Mouse (Mus musculus): ENCODE results near the gene Cops2. TPM values are rescaled to one million over a fixed set of nuclear protein-coding genes. Genes with fewer than 3 reads are reported as not detected.

Cops2 gene
- polyA plus RNA-seq (2012; rRNA removed), result 56.0 and 68.3 TPM in 2 replicates

DNA sequence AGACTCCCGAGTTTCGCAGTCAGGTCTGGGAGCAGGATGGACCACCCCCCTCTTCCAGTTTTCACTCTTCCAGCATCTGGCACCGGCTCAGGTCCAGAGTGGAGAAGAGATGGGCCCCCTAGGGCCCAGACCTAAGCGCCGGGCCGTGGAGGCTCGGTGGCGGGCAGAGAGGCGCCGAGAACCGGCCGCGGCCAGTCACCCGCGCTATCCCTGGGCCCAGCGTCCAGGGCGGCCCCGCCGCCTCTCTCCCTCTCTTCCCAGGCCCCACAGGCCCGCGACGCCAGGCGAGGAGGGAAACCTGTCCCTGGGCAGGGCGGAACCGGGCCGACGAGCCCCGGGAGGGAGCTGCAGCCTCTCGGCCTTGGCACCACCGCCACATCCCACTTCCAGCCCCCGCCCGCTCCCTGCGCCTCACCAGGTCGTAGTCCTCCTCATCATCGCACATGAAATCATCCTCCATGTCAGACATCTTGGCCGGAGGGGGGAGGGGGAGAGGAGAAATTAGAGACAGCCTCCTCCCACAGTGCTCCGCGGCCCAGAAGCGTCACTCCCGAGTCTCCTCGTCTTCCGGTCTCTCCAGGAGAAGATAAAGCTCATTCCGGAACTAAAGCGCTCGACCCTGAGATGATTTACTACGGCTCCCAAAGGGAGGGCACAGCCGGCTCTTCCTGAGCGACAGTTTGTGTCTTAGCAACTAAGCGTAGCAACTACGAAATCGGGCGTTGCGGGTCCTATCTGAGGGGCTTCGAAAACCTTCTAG is at the start of gene Cops2, which contains the start of gene Galk2:
Cops2 (minus strand) TSS at position 619 of the 760 bp plus-strand sequence.
Galk2 (plus strand) TSS at position 589 of the 760 bp plus-strand sequence.

DNA sequence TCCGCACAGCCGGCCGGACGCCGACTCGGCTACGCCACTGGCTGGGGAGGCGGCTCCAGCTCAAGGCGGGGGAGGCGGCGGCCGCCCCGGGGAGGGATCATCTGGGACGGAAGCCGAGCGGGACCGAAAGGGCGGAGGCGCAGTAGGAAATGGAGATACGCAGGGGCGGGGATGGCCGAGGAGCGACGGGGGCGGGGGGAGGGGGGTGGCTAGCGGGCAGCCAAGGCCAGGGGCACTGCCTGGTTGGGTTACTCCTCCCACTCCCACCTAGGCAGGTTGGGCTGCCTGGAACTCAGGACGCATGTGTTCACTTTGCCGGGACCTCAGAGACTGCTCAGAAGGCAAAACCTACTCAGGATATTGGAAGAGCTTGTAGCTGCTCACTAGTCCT is 76.2 kb downstream of the Cops2 start, which contains the start of gene Secisbp2l:
Secisbp2l (minus strand) TSS at position 152 of the 391 bp plus-strand sequence.

Other genes starting within 250 kb of the Cops2 start
- 4.5 and 5.1 TPM in 2 replicates for gene Cep152, start 234.0 kb downstream of the Cops2 start, polyA plus RNA-seq (2012; rRNA removed)
- 25.8 and 29.6 TPM in 2 replicates for gene Eid1, start 186.0 kb downstream of the Cops2 start, polyA plus RNA-seq (2012; rRNA removed)
- gene Shc4, start 135.0 kb downstream of the Cops2 start, polyA plus RNA-seq (2012; rRNA removed), result 0.51 and 0.70 TPM in 2 replicates
- gene Secisbp2l, start 76.3 kb downstream of the Cops2 start, polyA plus RNA-seq (2012; rRNA removed), result 2.4 and 3.1 TPM in 2 replicates
- 5.5 and 7.3 TPM in 2 replicates for gene Galk2, start within 50 bp of the Cops2 start, polyA plus RNA-seq (2012; rRNA removed)
- gene Fgf7, start 175.5 kb upstream of the Cops2 start, polyA plus RNA-seq (2012; rRNA removed), result 0.03 and 0.08 TPM in 2 replicates

Measured in liver, embryonic 14 days (tissue).